Mouse (Mus musculus) megakaryocyte, adult 5-6 weeks (primary cell): ENCODE measurements around the gene Tex16. TPM values are rescaled to one million over a fixed set of nuclear protein-coding genes. Genes with fewer than 3 reads are reported as not detected.

Experiments
- ATAC-seq: 2 replicates; pipeline ENCODE4 v1.8.0; 2016; ENCODE audit warnings: mild to moderate bottlenecking, inconsistent platforms; ENCODE audit not compliant: poor library complexity, severe bottlenecking
- total RNA-seq, 2 experiments: library from RNA; stranded (forward) in 1 of 2; stranded (reverse) in 1 of 2; fragments of 153-499, 151-499 nt in 1 of 2; fragments of 221-1000, 200-1000 nt in 1 of 2; gene quantifications; 2 replicates each; pipeline versions ENCODE4 v1.2.3 to v1.2.4; 2015 to 2017

The Tex16 gene
- total RNA-seq (2015) (not detected in 2 replicates), total RNA-seq (2017) (not detected in 2 replicates)

- no peak for ATAC-seq
Measured at GRCm38 (mm10) chrX:112010707-112011106, at the start of gene Tex16. Tex16 (plus strand) TSS chrX:112011007.

DNA sequence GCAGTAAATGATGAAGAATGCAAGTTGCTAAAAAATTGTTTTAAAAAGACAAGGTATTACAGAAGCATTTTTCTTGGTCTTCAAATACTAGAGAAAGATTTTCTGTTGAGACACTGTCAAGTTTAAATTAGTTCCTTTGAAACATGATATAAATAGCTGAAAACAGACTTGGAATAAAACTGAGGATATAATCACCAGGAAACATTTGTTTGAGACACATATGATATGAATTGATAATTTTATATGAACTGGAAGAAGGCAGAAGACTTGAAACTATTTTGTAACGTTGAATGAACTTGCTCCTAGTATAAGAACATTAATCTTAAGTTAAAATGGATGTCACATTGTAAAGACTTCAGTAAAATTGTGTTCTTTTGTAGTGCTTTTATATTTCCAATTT is 11.1 kb upstream of the Tex16 start:
- ATAC-seq: no peak

Other genes starting within 250 kb of the Tex16 start
- gene Gm45194, start 119.6 kb upstream of the Tex16 start, total RNA-seq (2015): not detected in 2 replicates
- not detected in 2 replicates for gene Gm45194, start 119.6 kb upstream of the Tex16 start, total RNA-seq (2017)
- gene 4933403O08Rik, start 228.0 kb downstream of the Tex16 start, total RNA-seq (2015): not detected in 2 replicates
- gene 4933403O08Rik, start 228.0 kb downstream of the Tex16 start, total RNA-seq (2017): not detected in 2 replicates